Mouse (Mus musculus) forebrain, embryonic 14.5 days (tissue): ENCODE measurements around the gene Dcdc2c. TPM values are rescaled to one million over a fixed set of nuclear protein-coding genes. Genes with fewer than 3 reads are reported as not detected.

ENCODE experiments used
- ATAC-seq: fragments of 200-750 bp; cut with Nextera tagmentation; 2 replicates; pipeline ENCODE4 v1.8.0; 2017; ENCODE audit warnings: mild to moderate bottlenecking, moderate library complexity
- DNase-seq: peaks from one replicate; pipeline ENCODE4 v3.0.0-alpha.2; 2015; ENCODE audit warnings: low spot score
- H3K27ac ChIP-seq: fragments of 300-500 bp; sonication (generic); 2 replicates; pipeline ENCODE4 v1.5.1; 2014; ENCODE audit warnings: low read depth, mild to moderate bottlenecking, control low read depth, low read length, moderate library complexity
- H3K27me3 ChIP-seq: fragments of 300-500 bp; sonication (generic); replicated peaks from 2 replicates; pipeline ENCODE4 v1.6.1; 2014; ENCODE audit warnings: low read length, control low read depth, mixed read lengths; ENCODE audit not compliant: control insufficient read depth, insufficient read depth
- H3K36me3 ChIP-seq: fragments of 300-500 bp; sonication (generic); 2 replicates; pipeline ENCODE4 v1.6.1; 2014; ENCODE audit warnings: low read length, control low read depth; ENCODE audit not compliant: control insufficient read depth, insufficient read depth
- H3K4me1 ChIP-seq: fragments of 300-500 bp; sonication (generic); 2 replicates; pipeline ENCODE4 v1.6.1; 2014; ENCODE audit warnings: antibody characterized with exemption, low read length, control low read depth; ENCODE audit not compliant: control insufficient read depth, insufficient read depth
- H3K4me2 ChIP-seq: fragments of 300-500 bp; sonication (generic); 2 replicates; pipeline ENCODE4 v1.6.1; 2014; ENCODE audit warnings: mild to moderate bottlenecking, control low read depth, low read length
- H3K4me3 ChIP-seq: fragments of 300-500 bp; sonication (generic); 2 replicates; pipeline ENCODE4 v1.5.1; 2014; ENCODE audit warnings: low read depth, low read length, control low read depth
- H3K9ac ChIP-seq: fragments of 300-500 bp; sonication (generic); 2 replicates; pipeline ENCODE4 v1.6.1; 2014; ENCODE audit warnings: mild to moderate bottlenecking, low read length, control low read depth, moderate library complexity
- H3K9me3 ChIP-seq: fragments of 300-500 bp; sonication (generic); replicated peaks from 2 replicates; pipeline ENCODE4 v1.6.1; 2016; ENCODE audit warnings: low read length, control low read depth, mixed read lengths; ENCODE audit not compliant: control insufficient read depth
- WGBS: fragments of 180-500 bp; shearing (Covaris S2); extraction: QIAGEN DNeasy Blood & Tissue Kit; methylation state at CpG from one replicate; pipeline ENCODE4 v1.1.7; 2014; 5-methylcytosine and 5-hydroxymethylcytosine counted together
- polyA plus RNA-seq: library from polyadenylated mRNA; unstranded; fragments of >200 nt; fragmentation: Nextera tagmentation; extraction: Ambion mirVana; gene quantifications from 2 replicates; pipeline ENCODE4 v1.2.1, GENCODE M21; 2014

The Dcdc2c gene
- polyA plus RNA-seq, 1 experiment from 2014 or later: not detected

DNA sequence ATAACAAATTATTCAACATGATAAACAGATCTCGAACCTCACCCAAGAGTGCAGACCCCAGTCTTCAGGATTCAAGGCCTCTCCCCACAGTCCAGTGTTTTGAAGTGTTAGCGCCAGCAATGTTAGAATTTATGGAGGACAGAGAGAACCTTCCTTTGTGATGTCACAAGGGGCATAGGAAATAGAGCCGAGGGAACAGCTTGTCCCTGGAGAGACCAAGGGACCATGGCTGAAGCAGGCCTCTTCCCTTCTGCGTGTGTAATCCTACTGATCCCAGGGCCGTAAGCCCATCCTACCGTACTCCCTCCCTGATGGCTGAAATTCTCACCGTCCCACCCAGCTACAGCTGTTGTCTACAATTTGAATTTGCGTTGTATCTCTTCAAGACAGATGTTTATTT is 30.2 kb upstream of the Dcdc2c start, which contains the start of gene Allc:
Gene Allc (minus strand): TSS at position 101 of the 400 bp plus-strand sequence.
- WGBS: 90% methylated on average over 8 of the region's 8 CpGs
- Histone ChIP-seq H3K4me2 (no peak within 1 kb of the TSS), H3K27me3 (no peaks in the 10 kb centered on the region)

DNA sequence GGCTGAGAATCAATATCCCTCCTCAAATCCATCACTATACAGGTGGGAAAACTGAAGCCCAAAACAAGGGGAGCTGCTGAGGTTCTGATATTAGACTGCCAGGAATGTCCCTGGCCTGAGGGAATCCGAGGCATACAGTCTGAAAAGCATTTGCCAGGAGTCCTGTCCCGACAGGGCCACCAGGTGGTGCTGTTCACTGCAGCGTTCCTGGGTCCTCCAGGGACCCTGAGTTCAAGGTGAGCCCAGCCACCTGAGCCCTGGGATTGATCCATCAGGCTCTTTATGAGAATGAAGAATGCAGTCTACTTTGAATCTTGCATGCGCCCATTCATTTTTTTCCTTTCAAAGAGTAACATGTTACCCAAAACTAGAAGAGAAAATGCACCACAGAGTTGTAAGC is 26.9 kb upstream of the Dcdc2c start:
- Histone ChIP-seq H3K4me3 (no peak overlapping the region), H3K4me2 (no peak overlapping the region), H3K4me1 (no peaks in the 10 kb centered on the region), H3K9me3 (no peaks in the 10 kb centered on the region), H3K27ac (no peak overlapping the region), H3K27me3 (no peaks in the 10 kb centered on the region), H3K9ac (no peak overlapping the region), H3K36me3 (no peaks in the 10 kb centered on the region)
- no peak for ATAC-seq
- WGBS: 33% methylated on average over 4 of the region's 4 CpGs
- DNase-seq: no peak

More for the DNA sequence above, 30.2 kb upstream of the Dcdc2c start, which contains the start of gene Allc:
- H3K9me3 ChIP-seq: no peaks in the 10 kb centered on the region
- H3K9ac ChIP-seq: no peak within 1 kb of the TSS
- no peaks in the 10 kb centered on the region for H3K36me3 ChIP-seq
- H3K4me1 ChIP-seq: no peaks in the 10 kb centered on the region
- no peak for ATAC-seq
- no peak within 1 kb of the TSS for H3K27ac ChIP-seq
- no peak for DNase-seq
- no peak within 1 kb of the TSS for H3K4me3 ChIP-seq

DNA sequence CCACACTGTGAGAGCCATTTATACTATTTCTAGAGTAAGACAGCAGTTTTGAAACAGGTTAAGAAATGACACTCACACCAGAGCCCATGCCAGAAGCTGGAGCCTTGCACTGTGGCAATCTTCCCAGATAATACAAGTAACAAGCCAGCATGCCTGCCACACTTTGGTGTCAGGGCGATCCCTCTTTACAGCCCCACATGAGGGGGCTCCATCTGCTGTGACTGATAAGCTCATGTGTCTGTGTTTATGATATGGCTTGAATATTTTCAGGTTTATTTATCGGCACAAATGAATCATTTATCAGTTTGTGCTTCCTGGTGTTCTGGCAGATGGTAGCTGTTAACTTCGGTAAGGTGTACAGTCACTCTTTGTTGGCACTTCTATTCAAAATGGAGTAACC is 25.9 kb upstream of the Dcdc2c start:
- no peak overlapping the region for H3K27ac ChIP-seq
- ATAC-seq (peak; percentile 70; the same call in 1 of the 2 replicates), DNase-seq (peak; percentile 71)
- no peaks in the 10 kb centered on the region for H3K4me1 ChIP-seq
- 76% methylated on average over 3 of the region's 3 CpGs for WGBS
- no peak overlapping the region for H3K4me2 ChIP-seq
- H3K36me3 ChIP-seq: no peaks in the 10 kb centered on the region
- no peak overlapping the region for H3K9ac ChIP-seq
- no peak overlapping the region for H3K4me3 ChIP-seq
- no peaks in the 10 kb centered on the region for H3K9me3 ChIP-seq
- H3K27me3 ChIP-seq: no peaks in the 10 kb centered on the region

GRCm38 (mm10) chr12:28575366-28576070 is 23.3 kb upstream of the Dcdc2c start:
- Histone ChIP-seq H3K4me2 (no peak overlapping the region), H3K4me1 (no peaks in the 10 kb centered on the region), H3K27me3 (no peaks in the 10 kb centered on the region), H3K36me3 (no peaks in the 10 kb centered on the region), H3K9me3 (no peaks in the 10 kb centered on the region), H3K9ac (no peak overlapping the region), H3K27ac (no peak overlapping the region), H3K4me3 (no peak overlapping the region)
- DNase-seq: no peak
- ATAC-seq: no peak
- 84% methylated on average over 6 of the region's 6 CpGs for WGBS

DNA sequence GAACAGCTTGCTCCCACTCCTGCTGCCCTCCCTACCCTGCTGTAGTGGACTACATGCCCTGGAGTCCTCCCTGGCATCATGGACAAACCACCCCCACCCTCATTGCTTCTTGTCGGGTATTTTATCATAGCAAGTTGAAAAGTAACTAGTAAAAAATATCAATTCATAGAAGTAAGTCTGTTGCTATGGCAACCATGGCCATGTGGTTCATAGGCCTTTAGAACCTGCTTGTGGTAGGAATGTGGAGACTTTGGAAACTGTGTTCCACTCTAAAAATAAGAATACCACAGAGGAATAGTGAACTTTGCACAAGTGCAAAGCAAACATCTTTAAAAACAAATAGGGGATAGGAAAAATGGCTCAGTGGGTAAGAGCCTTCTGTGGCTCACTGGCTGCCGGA is 20.0 kb upstream of the Dcdc2c start:
- H3K27me3 ChIP-seq: no peaks in the 10 kb centered on the region
- no peak overlapping the region for H3K4me2 ChIP-seq
- no peaks in the 10 kb centered on the region for H3K9me3 ChIP-seq
- no peak overlapping the region for H3K4me3 ChIP-seq
- DNase-seq (no peak), ATAC-seq (no peak)
- 84% methylated on average over 2 of the region's 2 CpGs for WGBS
- H3K4me1 ChIP-seq: no peaks in the 10 kb centered on the region
- H3K36me3 ChIP-seq: no peaks in the 10 kb centered on the region
- H3K27ac ChIP-seq: no peak overlapping the region
- no peak overlapping the region for H3K9ac ChIP-seq

- ATAC-seq: no peak
- H3K27me3 ChIP-seq: no peaks in the 10 kb centered on the region
- no peak overlapping the region for H3K4me2 ChIP-seq
- WGBS: 78% methylated on average over 18 of the region's 18 CpGs
- H3K9me3 ChIP-seq: no peaks in the 10 kb centered on the region
- H3K36me3 ChIP-seq: no peaks in the 10 kb centered on the region
- no peak overlapping the region for H3K4me3 ChIP-seq
- no peaks in the 10 kb centered on the region for H3K4me1 ChIP-seq
- H3K27ac ChIP-seq: no peak overlapping the region
- DNase-seq: no peak
- H3K9ac ChIP-seq: no peak overlapping the region
Observed at GRCm38 (mm10) chr12:28551775-28552174, 424 bp downstream of the Dcdc2c start.

GRCm38 (mm10) chr12:28548887-28549286 is 3.3 kb downstream of the Dcdc2c start:
- Histone ChIP-seq H3K9me3 (no peaks in the 10 kb centered on the region), H3K36me3 (no peaks in the 10 kb centered on the region), H3K4me2 (no peak overlapping the region), H3K27ac (no peak overlapping the region), H3K4me1 (no peaks in the 10 kb centered on the region), H3K9ac (no peak overlapping the region), H3K4me3 (no peak overlapping the region), H3K27me3 (no peaks in the 10 kb centered on the region)
- 73% methylated on average over 4 of the region's 4 CpGs for WGBS
- DNase-seq: no peak
- no peak for ATAC-seq

DNA sequence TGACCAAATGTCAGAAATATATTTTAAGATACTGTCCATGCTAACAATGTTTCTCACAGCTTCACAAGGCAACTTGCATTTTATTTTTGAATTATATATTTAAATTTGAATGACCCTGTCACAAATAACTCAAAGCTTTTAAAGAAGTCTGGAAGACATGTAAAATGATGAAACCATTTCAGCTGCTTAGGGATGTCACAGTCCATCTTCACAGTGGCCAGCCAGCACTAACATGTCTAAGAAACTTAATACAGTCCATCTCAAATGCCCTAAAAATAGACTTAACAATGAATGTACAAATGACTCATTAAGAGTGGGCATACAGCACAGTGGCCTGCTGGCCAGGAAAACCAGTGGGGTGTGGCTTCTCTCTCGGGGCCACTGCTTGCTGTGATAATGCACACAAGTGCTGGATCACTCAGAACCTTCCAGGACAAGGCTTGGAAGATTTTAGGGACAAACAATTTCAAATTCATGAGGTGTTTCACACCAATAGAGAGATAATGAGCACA is 37.9 kb downstream of the Dcdc2c start:
- Histone ChIP-seq H3K9ac (no peak overlapping the region), H3K4me2 (no peak overlapping the region), H3K27me3 (no peaks in the 10 kb centered on the region), H3K9me3 (no peaks in the 10 kb centered on the region), H3K4me1 (no peaks in the 10 kb centered on the region), H3K27ac (no peak overlapping the region), H3K4me3 (no peak overlapping the region), H3K36me3 (no peaks in the 10 kb centered on the region)
- ATAC-seq (no peak), DNase-seq (no peak)
- 44% methylated on average over 1 of the region's 1 CpGs for WGBS

DNA sequence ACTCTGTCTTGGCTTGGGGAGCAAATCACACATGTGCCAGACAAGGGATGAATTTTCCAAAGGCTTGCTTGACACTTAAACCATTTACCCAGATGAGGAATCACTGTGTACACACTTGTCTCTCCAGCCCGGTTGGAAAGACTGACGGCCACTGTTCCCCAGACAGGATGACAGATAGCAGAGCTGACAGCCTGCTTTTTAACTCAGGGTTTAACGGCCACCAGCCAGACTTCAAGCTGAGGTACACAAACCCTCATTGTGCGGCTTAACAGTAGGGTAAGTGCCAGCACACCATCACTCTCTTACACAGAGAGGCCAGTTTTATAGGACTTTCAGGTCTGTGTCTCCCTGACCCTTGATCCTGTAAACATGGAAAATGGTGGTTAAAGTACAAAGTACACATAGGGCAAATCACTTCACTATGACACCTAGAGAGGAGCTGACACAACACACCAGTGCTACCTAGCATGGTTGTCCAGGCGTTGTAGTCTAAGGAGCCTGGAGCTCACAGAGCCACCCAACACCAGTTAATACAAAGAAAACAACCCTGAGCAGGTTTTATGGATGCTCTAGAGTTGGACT is 42.4 kb downstream of the Dcdc2c start:
- no peaks in the 10 kb centered on the region for H3K27me3 ChIP-seq
- 55% methylated on average over 5 of the region's 5 CpGs for WGBS
- DNase-seq (no peak), ATAC-seq (no peak)
- no peaks in the 10 kb centered on the region for H3K4me1 ChIP-seq
- H3K9me3 ChIP-seq: no peaks in the 10 kb centered on the region
- no peak overlapping the region for H3K4me2 ChIP-seq
- H3K9ac ChIP-seq: no peak overlapping the region
- H3K27ac ChIP-seq: no peak overlapping the region
- no peak overlapping the region for H3K4me3 ChIP-seq
- H3K36me3 ChIP-seq: no peaks in the 10 kb centered on the region
